Mouse (Mus musculus): ENCODE results near the gene Chit1.

The Chit1 gene

GRCm38 (mm10) chr1:134136351-134136750 is 25.3 kb downstream of the Chit1 start:
- TF ChIP-seq GATA4 (IDR thresholded peaks at IDR 0.05; ENCODE audit: insufficient replicate concordance, low read length): no peak

- TF ChIP-seq GATA4 (IDR thresholded peaks at IDR 0.05; ENCODE audit: insufficient replicate concordance, low read length): no peak
Measured at GRCm38 (mm10) chr1:134138424-134138823, 27.4 kb downstream of the Chit1 start.

- no peak for TF ChIP-seq GATA4 (IDR thresholded peaks at IDR 0.05; ENCODE audit: insufficient replicate concordance, low read length)
Measured at GRCm38 (mm10) chr1:134142363-134142794, 31.3 kb downstream of the Chit1 start.

GRCm38 (mm10) chr1:134146066-134146465 is 35.0 kb downstream of the Chit1 start:
- TF ChIP-seq GATA4 (IDR thresholded peaks at IDR 0.05; ENCODE audit: insufficient replicate concordance, low read length): no peak

- TF ChIP-seq GATA4 (IDR thresholded peaks at IDR 0.05; ENCODE audit: insufficient replicate concordance, low read length): no peak
Measured at GRCm38 (mm10) chr1:134150076-134150475, 39.0 kb downstream of the Chit1 start.

- no peak for TF ChIP-seq GATA4 (IDR thresholded peaks at IDR 0.05; ENCODE audit: insufficient replicate concordance, low read length)
Measured at GRCm38 (mm10) chr1:134150745-134151144, 39.7 kb downstream of the Chit1 start.

- TF ChIP-seq GATA4 (IDR thresholded peaks at IDR 0.05; ENCODE audit: insufficient replicate concordance, low read length): no peak
Measured at GRCm38 (mm10) chr1:134151655-134152412, 40.8 kb downstream of the Chit1 start.

GRCm38 (mm10) chr1:134152626-134153590 is 41.9 kb downstream of the Chit1 start:
- TF ChIP-seq GATA4 (IDR thresholded peaks at IDR 0.05; ENCODE audit: insufficient replicate concordance, low read length): no peak

- no peak for TF ChIP-seq GATA4 (IDR thresholded peaks at IDR 0.05; ENCODE audit: insufficient replicate concordance, low read length)
Measured at GRCm38 (mm10) chr1:134154121-134154520, 43.1 kb downstream of the Chit1 start.

GRCm38 (mm10) chr1:134154655-134155054 is 43.6 kb downstream of the Chit1 start:
- TF ChIP-seq GATA4 (IDR thresholded peaks at IDR 0.05; ENCODE audit: insufficient replicate concordance, low read length): no peak

- no peak for TF ChIP-seq GATA4 (IDR thresholded peaks at IDR 0.05; ENCODE audit: insufficient replicate concordance, low read length)
Measured at GRCm38 (mm10) chr1:134160404-134160803, 49.4 kb downstream of the Chit1 start.

GRCm38 (mm10) chr1:134161399-134161798 is 50.4 kb downstream of the Chit1 start:
- TF ChIP-seq GATA4 (IDR thresholded peaks at IDR 0.05; ENCODE audit: insufficient replicate concordance, low read length): no peak

- TF ChIP-seq GATA4 (IDR thresholded peaks at IDR 0.05; ENCODE audit: insufficient replicate concordance, low read length): no peak
Measured at GRCm38 (mm10) chr1:134162510-134163225, 51.6 kb downstream of the Chit1 start.

- no peak for TF ChIP-seq GATA4 (IDR thresholded peaks at IDR 0.05; ENCODE audit: insufficient replicate concordance, low read length)
Measured at GRCm38 (mm10) chr1:134163476-134163875, 52.4 kb downstream of the Chit1 start.

GRCm38 (mm10) chr1:134164454-134164853 is 53.4 kb downstream of the Chit1 start:
- TF ChIP-seq GATA4 (IDR thresholded peaks at IDR 0.05; ENCODE audit: insufficient replicate concordance, low read length): no peak
